Mouse (Mus musculus) erythroblast, embryonic 14.5 days (primary cell): ENCODE measurements around the gene Scgb1b19. TPM values are rescaled to one million over a fixed set of nuclear protein-coding genes. Genes with fewer than 3 reads are reported as not detected.
"Not testable (repeated sequence)": the region's sequence is repeated elsewhere in the genome, so short reads cannot be mapped to it uniquely, and the experiment has no call there.

Experiments used
- H3K27me3 ChIP-seq: 2 replicates; pipeline ENCODE4 v1.6.1; 2012; ENCODE audit warnings: inconsistent platforms; ENCODE audit not compliant: control insufficient read depth
- H3K36me3 ChIP-seq: 2 replicates; pipeline ENCODE4 v1.6.1; 2012; ENCODE audit warnings: mild to moderate bottlenecking, inconsistent platforms; ENCODE audit not compliant: control insufficient read depth
- H3K4me1 ChIP-seq: 2 replicates; pipeline ENCODE4 v1.6.1; 2012; ENCODE audit warnings: inconsistent platforms; ENCODE audit not compliant: control insufficient read depth
- H3K4me3 ChIP-seq: replicated peaks from 2 replicates; pipeline ENCODE3; 2012; ENCODE audit warnings: moderate library complexity, mild to moderate bottlenecking, inconsistent platforms
- H3K9me3 ChIP-seq: 2 replicates; pipeline ENCODE4 v1.6.1; 2012; ENCODE audit warnings: low read length, inconsistent platforms, mixed read lengths; ENCODE audit not compliant: control insufficient read depth
- polyA plus RNA-seq: library from polyadenylated mRNA; stranded (reverse); fragments of >175 nt; gene quantifications from 2 replicates; pipeline ENCODE4 v1.2.3, GENCODE M21; 2012

Gene Scgb1b19
- polyA plus RNA-seq = not detected in 2 replicates

DNA sequence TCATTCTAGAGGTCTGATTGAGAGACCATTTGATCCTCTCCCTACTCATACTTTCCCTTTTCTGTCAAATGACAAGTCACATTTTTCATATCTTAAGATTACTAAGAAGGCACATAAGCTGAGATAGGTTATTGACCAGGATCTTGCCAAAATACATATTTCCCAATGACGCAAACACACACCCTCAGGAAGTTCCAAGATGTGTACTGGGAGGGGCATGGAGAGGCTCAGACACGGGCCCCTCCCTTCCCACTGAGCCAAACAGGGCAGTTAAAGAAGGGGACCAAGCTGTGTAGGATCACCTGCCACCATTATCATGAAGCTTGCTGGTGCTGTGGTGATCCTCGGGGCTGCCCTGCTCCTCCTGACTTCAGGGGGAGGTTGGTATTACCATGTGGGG is at the start of gene Scgb1b19:
Gene Scgb1b19 (plus strand): TSS at position 301 of the 400 bp plus-strand sequence.
- H3K36me3 ChIP-seq, H3K9me3 ChIP-seq, H3K4me1 ChIP-seq, H3K4me3 ChIP-seq, H3K27me3 ChIP-seq: not testable (repeated sequence)

DNA sequence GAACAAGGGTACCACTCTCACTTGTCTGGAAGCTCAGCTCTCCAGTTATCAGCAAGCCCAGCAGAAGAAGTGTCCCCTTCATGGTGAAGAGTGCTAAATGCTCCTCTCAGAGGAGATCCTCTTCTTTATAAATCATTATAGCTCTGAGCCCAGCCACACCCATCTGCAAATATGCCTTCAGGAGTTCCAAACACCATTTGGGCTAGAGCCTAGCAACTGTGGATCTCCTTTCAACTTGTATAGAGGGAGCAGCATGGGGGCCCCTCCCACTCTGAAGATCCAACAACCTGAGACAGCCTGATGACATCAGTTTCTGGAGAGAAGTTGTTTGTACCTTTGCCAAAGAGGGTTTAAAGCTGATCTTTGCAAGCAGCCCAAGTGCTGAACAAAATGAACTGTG is 6.9 kb upstream of the Scgb1b19 start, which contains the start of gene Scgb2b19:
Gene Scgb2b19 (minus strand): TSS at position 101 of the 400 bp plus-strand sequence.
- H3K4me3 ChIP-seq, H3K36me3 ChIP-seq, H3K27me3 ChIP-seq, H3K4me1 ChIP-seq, H3K9me3 ChIP-seq: not testable (repeated sequence)

Other genes with a start within 250 kb of the Scgb1b19 start
- gene Scgb2b17, start 230.7 kb upstream of the Scgb1b19 start, polyA plus RNA-seq = not detected in 2 replicates
- not detected in 2 replicates for gene Scgb1b17, start 223.8 kb upstream of the Scgb1b19 start, polyA plus RNA-seq
- gene Scgb2b18, start 113.4 kb upstream of the Scgb1b19 start, polyA plus RNA-seq = not detected in 2 replicates
- gene Scgb1b18, start 101.7 kb upstream of the Scgb1b19 start, polyA plus RNA-seq = not detected in 2 replicates
- not detected in 2 replicates for gene Scgb2b19, start 7.0 kb upstream of the Scgb1b19 start, polyA plus RNA-seq
- not detected in 2 replicates for gene Scgb2b20, start 79.0 kb downstream of the Scgb1b19 start, polyA plus RNA-seq
- gene Scgb1b20, start 85.9 kb downstream of the Scgb1b19 start, polyA plus RNA-seq = not detected in 2 replicates
- gene Scgb2b21, start 233.2 kb downstream of the Scgb1b19 start, polyA plus RNA-seq = not detected in 2 replicates